Mouse (Mus musculus): ENCODE results near the gene Wdr78. TPM values are rescaled to one million over a fixed set of nuclear protein-coding genes. Genes with fewer than 3 reads are reported as not detected.
A peak's percentile ranks its signal among the peaks of the same experiment; 100 is the strongest.

The Wdr78 gene
- polyA plus RNA-seq, 1 experiment from 2014 or later = 0.83 TPM

DNA sequence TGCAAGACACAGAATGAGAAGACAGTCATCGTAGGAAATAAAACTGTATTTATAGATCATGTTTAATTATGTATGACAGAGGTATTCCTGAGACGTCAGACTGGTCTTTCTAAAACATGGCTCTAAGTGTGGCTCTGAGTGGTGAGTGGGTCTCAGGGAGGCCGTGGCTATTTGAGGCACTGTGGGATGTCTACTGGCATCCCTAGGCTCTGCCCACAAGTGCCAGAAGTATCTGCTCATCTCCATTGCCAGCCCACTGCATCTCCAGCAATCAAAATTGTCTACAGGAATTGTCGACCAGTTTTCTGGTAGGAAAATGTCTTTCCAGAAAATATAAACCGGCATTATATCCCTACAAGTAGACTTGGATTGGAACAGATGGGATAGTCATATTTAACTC, 57.4 kb downstream of the Wdr78 start:
- no peaks in the 10 kb centered on the region for H3K9me3 ChIP-seq
- 63% methylated on average over 5 of the region's 5 CpGs for WGBS
- H3K9ac ChIP-seq = no peak overlapping the region
- H3K27ac ChIP-seq (replicated peaks) = no peak overlapping the region
- ATAC-seq (ENCODE audit: extremely low read depth, insufficient number of reproducible peaks, low FRiP score, low TSS enrichment) = no peak
- no peak overlapping the region for H3K4me3 ChIP-seq
- no peaks in the 10 kb centered on the region for H3K4me1 ChIP-seq
- no peaks in the 10 kb centered on the region for H3K27me3 ChIP-seq (replicated peaks)
- H3K4me2 ChIP-seq = no peak overlapping the region
- no peaks in the 10 kb centered on the region for H3K36me3 ChIP-seq

DNA sequence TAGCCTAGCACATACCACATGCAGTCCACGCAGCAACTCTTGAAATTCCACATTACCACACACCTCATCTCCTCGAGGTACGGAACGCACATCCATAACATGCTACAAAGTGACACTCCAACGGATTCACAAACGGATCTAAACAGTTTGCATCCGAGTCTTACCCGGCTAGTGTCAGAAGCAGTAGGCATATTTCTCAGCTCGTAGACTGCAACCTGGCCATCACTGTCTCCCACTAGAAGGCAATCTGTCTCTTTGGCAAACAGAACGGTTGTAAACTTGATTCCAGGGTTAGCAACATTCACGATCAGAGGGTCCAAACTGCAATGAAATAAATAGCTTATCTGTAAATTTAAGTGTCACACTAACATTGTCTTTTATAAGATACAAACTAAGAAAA, 66.3 kb downstream of the Wdr78 start:
- Histone ChIP-seq H3K4me2 (no peak overlapping the region), H3K4me1 (no peaks in the 10 kb centered on the region), H3K27ac (replicated peaks) (no peak overlapping the region), H3K9ac (no peak overlapping the region), H3K9me3 (peaks cover 4% of the 10 kb centered on the region; the same call in 1 of the 2 replicates), H3K4me3 (no peak overlapping the region), H3K36me3 (no peaks in the 10 kb centered on the region), H3K27me3 (replicated peaks) (no peaks in the 10 kb centered on the region)
- no peak for ATAC-seq (ENCODE audit: extremely low read depth, insufficient number of reproducible peaks, low FRiP score, low TSS enrichment)
- 80% methylated on average over 11 of the region's 11 CpGs for WGBS

DNA sequence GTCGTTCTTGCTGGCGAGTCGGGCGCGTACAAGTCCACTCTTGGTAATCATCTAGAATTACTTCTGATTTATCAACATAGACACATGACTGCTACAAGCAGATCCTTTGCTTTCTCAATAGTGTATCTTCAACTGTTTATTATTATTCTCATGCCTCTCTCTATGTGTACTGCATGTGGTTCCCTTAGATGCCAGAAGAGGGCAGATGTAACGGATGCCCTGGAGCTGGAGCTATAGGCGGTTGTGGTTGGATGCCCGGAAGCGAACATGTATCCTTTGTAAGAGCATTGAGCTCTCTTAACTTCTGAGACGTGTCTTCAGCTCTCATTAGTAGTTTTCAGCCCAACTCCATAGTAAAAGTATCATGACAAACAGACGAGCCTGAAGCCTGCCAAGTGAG, 71.4 kb downstream of the Wdr78 start:
- H3K4me2 ChIP-seq = no peak overlapping the region

DNA sequence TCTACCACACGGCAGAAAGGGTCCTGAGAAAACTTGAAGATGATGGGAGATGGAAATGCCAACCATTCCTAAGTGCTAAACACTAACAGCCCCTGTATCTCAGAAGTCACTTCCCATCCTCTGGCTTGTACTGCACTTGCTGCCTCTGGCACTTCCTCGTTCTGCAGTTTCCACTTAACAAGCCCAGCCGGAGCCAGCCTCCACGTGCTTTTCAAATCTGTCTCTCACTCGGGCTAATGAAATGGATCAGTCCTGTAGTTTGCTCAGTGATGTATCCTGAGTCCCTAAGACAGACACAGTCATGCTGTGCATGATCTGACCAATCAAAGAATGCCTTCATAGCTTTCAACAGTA, 74.5 kb downstream of the Wdr78 start:
- no peak for ATAC-seq (ENCODE audit: extremely low read depth, insufficient number of reproducible peaks, low FRiP score, low TSS enrichment)
- Histone ChIP-seq H3K27ac (replicated peaks) (no peak overlapping the region), H3K9me3 (no peaks in the 10 kb centered on the region), H3K27me3 (replicated peaks) (no peaks in the 10 kb centered on the region), H3K4me2 (no peak overlapping the region), H3K4me3 (no peak overlapping the region), H3K36me3 (no peaks in the 10 kb centered on the region), H3K4me1 (no peaks in the 10 kb centered on the region), H3K9ac (no peak overlapping the region)
- WGBS = 52% methylated on average over 5 of the region's 5 CpGs

More for the DNA sequence above, 71.4 kb downstream of the Wdr78 start:
- H3K27me3 ChIP-seq (replicated peaks) = no peaks in the 10 kb centered on the region
- no peak for ATAC-seq (ENCODE audit: extremely low read depth, insufficient number of reproducible peaks, low FRiP score, low TSS enrichment)
- WGBS = 86% methylated on average over 11 of the region's 11 CpGs
- no peaks in the 10 kb centered on the region for H3K4me1 ChIP-seq
- no peak overlapping the region for H3K27ac ChIP-seq (replicated peaks)
- no peaks in the 10 kb centered on the region for H3K36me3 ChIP-seq
- H3K4me3 ChIP-seq = no peak overlapping the region
- H3K9ac ChIP-seq = no peak overlapping the region
- no peaks in the 10 kb centered on the region for H3K9me3 ChIP-seq

DNA sequence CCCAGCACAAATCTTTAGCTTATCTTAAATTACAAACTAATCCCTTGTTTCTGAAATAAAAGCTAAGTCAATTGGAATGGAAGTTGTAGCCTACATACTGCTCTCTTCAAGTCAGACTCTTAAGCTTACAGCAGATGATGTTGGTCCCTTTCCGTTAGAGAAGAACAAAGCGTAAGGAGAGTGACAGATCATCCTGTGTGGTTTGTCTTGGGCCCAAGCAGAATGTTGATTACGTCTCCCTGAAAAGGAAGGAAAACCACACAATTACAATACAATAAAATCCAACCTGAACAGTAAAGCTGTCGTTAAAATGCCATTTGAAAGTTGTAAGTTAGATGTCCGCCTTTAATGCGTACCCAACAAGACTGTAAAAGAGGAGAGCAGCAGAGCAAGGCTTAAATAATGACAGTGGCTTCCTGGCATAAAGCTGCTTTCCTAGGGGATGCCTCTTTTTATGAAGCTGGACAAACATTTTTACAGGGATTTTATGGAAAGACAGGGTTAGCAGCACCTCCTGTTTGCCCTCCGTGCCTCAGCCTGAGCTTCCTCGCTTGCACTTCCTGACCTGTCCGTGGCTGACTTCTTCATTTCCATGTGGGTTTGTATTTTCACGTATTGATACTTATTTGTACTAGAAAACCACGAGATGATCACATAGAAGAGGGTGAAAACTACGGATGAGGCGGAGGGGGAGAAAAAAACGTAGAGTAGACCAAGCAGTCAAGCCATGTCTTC, 75.1 kb downstream of the Wdr78 start:
- Histone ChIP-seq H3K9ac (no peak overlapping the region), H3K27ac (replicated peaks) (no peak overlapping the region), H3K36me3 (no peaks in the 10 kb centered on the region), H3K4me3 (no peak overlapping the region), H3K9me3 (no peaks in the 10 kb centered on the region), H3K27me3 (replicated peaks) (no peaks in the 10 kb centered on the region), H3K4me2 (no peak overlapping the region), H3K4me1 (no peaks in the 10 kb centered on the region)
- ATAC-seq (ENCODE audit: extremely low read depth, insufficient number of reproducible peaks, low FRiP score, low TSS enrichment) = no peak
- 85% methylated on average over 14 of the region's 14 CpGs for WGBS

DNA sequence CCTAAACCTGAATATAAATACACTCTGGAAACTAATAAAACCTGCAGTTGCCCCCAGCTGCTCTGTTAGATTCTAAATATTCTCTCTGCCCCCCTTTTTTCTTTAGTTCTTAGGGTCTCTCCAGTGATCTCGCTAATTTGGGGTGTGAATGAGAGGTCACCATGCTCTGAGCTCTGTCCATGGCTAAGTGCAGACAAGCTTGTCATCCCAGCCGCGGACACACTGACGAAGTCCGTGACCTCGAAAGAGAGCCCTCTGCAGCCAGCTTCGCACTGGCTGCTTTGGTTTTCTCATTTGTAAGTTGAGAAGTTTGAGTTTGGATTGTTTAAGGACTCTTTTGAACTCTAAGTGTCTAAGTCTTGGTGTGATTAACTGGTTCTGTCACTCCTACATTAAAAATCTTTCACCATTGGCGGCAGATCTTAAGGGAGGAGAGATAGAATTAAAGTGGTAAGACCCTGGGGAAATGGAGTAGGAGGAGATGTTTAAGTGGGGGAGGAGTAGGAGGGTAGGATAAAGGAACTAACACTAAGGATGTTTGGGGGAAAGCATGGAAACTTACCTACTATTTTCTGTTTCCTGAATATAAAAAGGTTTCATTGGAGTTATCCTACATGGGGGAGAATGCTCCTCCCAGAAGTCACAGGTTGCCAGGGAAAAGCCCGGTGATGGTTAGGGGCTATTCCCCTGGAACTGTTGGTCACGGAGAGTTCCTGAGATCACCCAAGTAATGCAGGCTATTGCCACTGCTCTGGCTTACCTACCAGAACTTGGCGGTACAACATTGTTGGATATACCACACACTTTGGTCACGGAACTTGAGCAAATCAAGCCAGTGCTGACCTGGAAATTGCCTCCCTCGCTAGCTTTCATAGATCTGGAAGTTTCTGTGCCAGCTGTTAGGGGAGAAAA, 85.9 kb downstream of the Wdr78 start:
- peaks cover 9% of the 10 kb centered on the region for H3K4me1 ChIP-seq
- no peak overlapping the region for H3K27ac ChIP-seq (replicated peaks)
- no peaks in the 10 kb centered on the region for H3K9me3 ChIP-seq
- H3K9ac ChIP-seq = no peak overlapping the region
- no peaks in the 10 kb centered on the region for H3K27me3 ChIP-seq (replicated peaks)
- no peak for ATAC-seq (ENCODE audit: extremely low read depth, insufficient number of reproducible peaks, low FRiP score, low TSS enrichment)
- 51% methylated on average over 13 of the region's 13 CpGs for WGBS
- 0 out of 2 replicates have a peak overlapping the region, but pooled peaks have one; percentile 0 for H3K4me2 ChIP-seq
- no peaks in the 10 kb centered on the region for H3K36me3 ChIP-seq
- no peak overlapping the region for H3K4me3 ChIP-seq

DNA sequence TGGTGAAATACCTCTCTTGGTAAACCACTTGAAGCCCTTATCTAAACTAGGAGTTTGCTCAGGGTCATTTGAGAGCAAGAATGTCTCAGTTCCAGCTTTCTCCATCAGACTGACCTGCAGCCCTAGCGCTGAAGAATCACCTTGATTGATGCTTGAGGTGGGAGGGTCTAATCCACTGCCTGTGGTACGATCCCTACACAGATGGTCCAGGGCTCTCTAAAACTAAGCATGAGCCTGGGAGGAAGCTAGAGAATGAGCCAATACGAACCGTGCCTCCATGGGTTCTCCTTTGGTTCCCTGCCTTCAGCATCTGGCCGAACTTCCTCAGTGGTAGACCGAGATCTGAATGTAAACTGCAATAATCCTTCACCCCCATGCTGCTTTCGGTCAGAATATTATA, 86.6 kb downstream of the Wdr78 start:
- Histone ChIP-seq H3K4me2 (0 out of 2 replicates have a peak overlapping the region, but pooled peaks have one; percentile 0), H3K27ac (replicated peaks) (no peak overlapping the region), H3K9me3 (no peaks in the 10 kb centered on the region), H3K9ac (no peak overlapping the region), H3K36me3 (no peaks in the 10 kb centered on the region), H3K4me3 (no peak overlapping the region), H3K27me3 (replicated peaks) (no peaks in the 10 kb centered on the region), H3K4me1 (peaks cover 9% of the 10 kb centered on the region)
- no peak for ATAC-seq (ENCODE audit: extremely low read depth, insufficient number of reproducible peaks, low FRiP score, low TSS enrichment)
- 68% methylated on average over 7 of the region's 7 CpGs for WGBS

DNA sequence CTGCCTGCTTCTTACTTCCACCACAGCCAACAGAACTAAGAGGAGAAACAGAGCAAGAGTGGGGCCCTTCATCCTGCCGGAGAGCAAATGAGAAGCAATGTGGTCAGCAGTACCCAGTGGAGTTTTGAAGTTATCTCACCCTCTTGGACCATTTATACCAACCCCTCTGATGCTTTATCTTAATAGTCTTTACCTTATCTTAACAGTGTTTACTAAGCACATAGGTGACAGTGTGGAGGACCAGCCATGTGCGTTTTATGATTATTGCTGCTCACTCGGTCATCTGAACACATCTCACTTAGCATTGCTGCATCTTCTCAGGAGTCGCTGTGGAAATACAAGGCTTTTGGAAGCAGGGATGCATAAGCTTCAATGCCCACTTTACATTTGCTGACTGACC, 87.7 kb downstream of the Wdr78 start, which contains the start of gene Insl5:
TSS of gene Insl5 (minus strand) at position 222 of the 400 bp plus-strand sequence.
- Histone ChIP-seq H3K9me3 (no peaks in the 10 kb centered on the region), H3K9ac (no peak within 1 kb of the TSS), H3K27ac (replicated peaks) (no peak within 1 kb of the TSS), H3K4me2 (no peak within 1 kb of the TSS), H3K4me1 (peaks cover 9% of the 10 kb centered on the region), H3K36me3 (no peaks in the 10 kb centered on the region), H3K27me3 (replicated peaks) (no peaks in the 10 kb centered on the region), H3K4me3 (no peak within 1 kb of the TSS)
- no peak for ATAC-seq (ENCODE audit: extremely low read depth, insufficient number of reproducible peaks, low FRiP score, low TSS enrichment)
- WGBS = 61% methylated on average over 4 of the region's 4 CpGs

DNA sequence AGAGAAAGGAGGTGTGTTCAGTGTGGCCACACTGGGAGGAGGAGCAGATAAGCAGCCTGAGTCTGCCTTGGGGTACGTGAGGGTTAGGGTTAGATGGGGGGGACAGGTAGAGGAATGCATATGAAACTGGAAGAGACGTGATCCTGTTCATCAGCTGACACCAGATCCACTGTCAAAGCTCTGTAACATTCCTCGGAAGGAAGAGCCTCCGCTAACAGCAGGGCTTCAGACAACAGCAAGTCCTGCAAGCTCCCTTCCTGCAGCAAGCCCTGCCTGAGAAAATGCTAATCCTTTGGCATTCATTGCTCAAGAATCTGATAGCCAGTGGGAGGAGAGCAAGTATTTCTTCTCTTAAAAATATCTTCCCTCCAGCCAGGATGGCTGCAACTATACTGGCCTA, 100.9 kb downstream of the Wdr78 start:
- WGBS = 9% methylated on average over 4 of the region's 4 CpGs
- no peaks in the 10 kb centered on the region for H3K36me3 ChIP-seq
- H3K9me3 ChIP-seq = no peaks in the 10 kb centered on the region
- no peaks in the 10 kb centered on the region for H3K27me3 ChIP-seq (replicated peaks)
- peak overlapping the region; percentile 38; the same call in 1 of the 2 replicates for H3K4me2 ChIP-seq
- H3K9ac ChIP-seq = no peak overlapping the region
- peaks cover 10% of the 10 kb centered on the region for H3K4me1 ChIP-seq
- no peak overlapping the region for H3K4me3 ChIP-seq
- no peak for ATAC-seq (ENCODE audit: extremely low read depth, insufficient number of reproducible peaks, low FRiP score, low TSS enrichment)
- H3K27ac ChIP-seq (replicated peaks) = no peak overlapping the region

DNA sequence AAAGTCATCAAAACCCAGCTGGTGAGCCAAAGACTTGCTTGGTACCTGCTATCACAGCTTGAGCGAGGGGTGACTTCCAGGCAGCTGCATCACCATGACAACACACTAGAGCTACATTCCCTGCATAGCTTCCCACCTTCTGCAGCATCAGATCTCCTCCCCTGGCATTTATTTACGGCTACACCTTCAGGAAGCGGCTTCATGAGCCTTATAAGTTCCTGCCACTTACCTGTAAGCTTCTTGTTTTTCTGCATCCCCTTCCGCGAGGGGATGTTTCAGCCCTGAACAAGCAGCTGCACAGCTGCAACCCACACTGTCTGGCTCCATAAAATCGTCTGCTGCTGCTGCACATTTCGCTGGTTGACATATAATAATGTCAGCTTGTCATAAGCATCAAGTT, 102.5 kb downstream of the Wdr78 start:
- Histone ChIP-seq H3K4me3 (no peak overlapping the region), H3K9ac (no peak overlapping the region), H3K27ac (replicated peaks) (no peak overlapping the region), H3K9me3 (no peaks in the 10 kb centered on the region), H3K4me1 (peaks cover 16% of the 10 kb centered on the region), H3K36me3 (no peaks in the 10 kb centered on the region), H3K27me3 (replicated peaks) (no peaks in the 10 kb centered on the region), H3K4me2 (no peak overlapping the region)
- WGBS = 35% methylated on average over 7 of the region's 7 CpGs
- ATAC-seq (ENCODE audit: extremely low read depth, insufficient number of reproducible peaks, low FRiP score, low TSS enrichment) = no peak

DNA sequence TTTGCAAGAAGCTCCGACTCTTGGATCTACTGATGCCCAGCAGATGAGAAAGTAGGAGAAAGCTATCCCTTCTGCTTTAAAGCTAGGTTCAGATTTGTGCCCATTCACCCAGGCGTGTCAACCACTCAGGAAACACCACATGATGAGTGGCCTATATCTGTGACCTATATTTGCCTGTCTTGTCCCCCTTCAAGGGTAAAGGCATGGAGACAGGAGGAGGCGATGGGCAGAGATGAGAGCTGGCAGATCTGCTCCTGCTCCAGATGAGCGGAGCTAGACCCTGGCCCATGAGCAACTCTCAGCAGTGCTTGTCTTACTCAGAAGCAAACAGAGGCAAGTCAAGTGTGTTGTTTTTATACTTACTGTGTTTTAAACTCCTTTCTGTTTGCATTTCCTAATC, 103.6 kb downstream of the Wdr78 start:
- H3K9ac ChIP-seq = no peak overlapping the region
- ATAC-seq (ENCODE audit: extremely low read depth, insufficient number of reproducible peaks, low FRiP score, low TSS enrichment) = no peak
- no peak overlapping the region for H3K4me3 ChIP-seq
- no peak overlapping the region for H3K4me2 ChIP-seq
- H3K27ac ChIP-seq (replicated peaks) = no peak overlapping the region
- 82% methylated on average over 4 of the region's 4 CpGs for WGBS
- no peaks in the 10 kb centered on the region for H3K9me3 ChIP-seq
- H3K27me3 ChIP-seq (replicated peaks) = no peaks in the 10 kb centered on the region
- no peaks in the 10 kb centered on the region for H3K36me3 ChIP-seq
- H3K4me1 ChIP-seq = peaks cover 21% of the 10 kb centered on the region

Measured in heart, embryonic 13.5 days (tissue).